Mouse (Mus musculus): ENCODE measurements around the gene Tubb4a. TPM values are rescaled to one million over a fixed set of nuclear protein-coding genes. Genes with fewer than 3 reads are reported as not detected.
"Not testable (repeated sequence)": the region's sequence is repeated elsewhere in the genome, so short reads cannot be mapped to it uniquely, and the experiment has no call there.

Tubb4a gene
- polyA plus RNA-seq, 1 experiment from 2014 or later = 22.6 TPM

- 8% methylated on average over 8 of the region's 8 CpGs for WGBS
- H3K4me3 ChIP-seq (ENCODE audit: low read length) = peak overlapping the region; percentile 60
- H3K27ac ChIP-seq (ENCODE audit: low read length) = peak overlapping the region; percentile 92; the same call in 1 of the 2 replicates
- peak overlapping the region; percentile 71 for H3K9ac ChIP-seq (ENCODE audit: low read depth, low read length)
- H3K36me3 ChIP-seq (ENCODE audit: control insufficient read depth, insufficient read depth, low read length) = peaks cover 4% of the 10 kb centered on the region; the same call in 1 of the 2 replicates
- H3K4me2 ChIP-seq (ENCODE audit: low read depth, low read length) = peak overlapping the region; percentile 94
- H3K4me1 ChIP-seq (ENCODE audit: control insufficient read depth, insufficient read depth, low read length) = peaks cover 23% of the 10 kb centered on the region
- no peak for ATAC-seq
- H3K27me3 ChIP-seq (replicated peaks; ENCODE audit: control insufficient read depth, insufficient read depth, low read length) = peaks cover 19% of the 10 kb centered on the region
- H3K9me3 ChIP-seq (ENCODE audit: control insufficient read depth, low read length) = no peaks in the 10 kb centered on the region
Measured at GRCm38 (mm10) chr17:57063031-57063430, 24.6 kb downstream of the Tubb4a start.

- peaks cover 23% of the 10 kb centered on the region for H3K4me1 ChIP-seq (ENCODE audit: control insufficient read depth, insufficient read depth, low read length)
- H3K4me3 ChIP-seq (ENCODE audit: low read length) = peak overlapping the region; percentile 60
- no peak for ATAC-seq
- peaks cover 4% of the 10 kb centered on the region; the same call in 1 of the 2 replicates for H3K36me3 ChIP-seq (ENCODE audit: control insufficient read depth, insufficient read depth, low read length)
- H3K4me2 ChIP-seq (ENCODE audit: low read depth, low read length) = peak overlapping the region; percentile 94; the same call in 1 of the 2 replicates
- WGBS = 2% methylated on average over 22 of the region's 22 CpGs
- peak overlapping the region; percentile 71 for H3K9ac ChIP-seq (ENCODE audit: low read depth, low read length)
- peak overlapping the region; percentile 92 for H3K27ac ChIP-seq (ENCODE audit: low read length)
- H3K27me3 ChIP-seq (replicated peaks; ENCODE audit: control insufficient read depth, insufficient read depth, low read length) = peaks cover 19% of the 10 kb centered on the region
- H3K9me3 ChIP-seq (ENCODE audit: control insufficient read depth, low read length) = no peaks in the 10 kb centered on the region
Measured at GRCm38 (mm10) chr17:57062548-57062947, 25.0 kb downstream of the Tubb4a start.

- 2% methylated on average over 36 of the region's 39 CpGs for WGBS
- Histone ChIP-seq H3K9ac (ENCODE audit: low read depth, low read length) (peak overlapping the region; percentile 71), H3K36me3 (ENCODE audit: control insufficient read depth, insufficient read depth, low read length) (peaks cover 4% of the 10 kb centered on the region; the same call in 1 of the 2 replicates), H3K27ac (ENCODE audit: low read length) (peak overlapping the region; percentile 92), H3K4me3 (ENCODE audit: low read length) (peak overlapping the region; percentile 60), H3K27me3 (replicated peaks; ENCODE audit: control insufficient read depth, insufficient read depth, low read length) (peaks cover 19% of the 10 kb centered on the region), H3K9me3 (ENCODE audit: control insufficient read depth, low read length) (no peaks in the 10 kb centered on the region), H3K4me1 (ENCODE audit: control insufficient read depth, insufficient read depth, low read length) (peaks cover 23% of the 10 kb centered on the region), H3K4me2 (ENCODE audit: low read depth, low read length) (peak overlapping the region; percentile 94)
- peak; percentile 82 for ATAC-seq
Measured at GRCm38 (mm10) chr17:57062011-57062521, 25.5 kb downstream of the Tubb4a start.

GRCm38 (mm10) chr17:57061069-57061468 is 26.5 kb downstream of the Tubb4a start:
- Histone ChIP-seq H3K9ac (ENCODE audit: low read depth, low read length) (0 out of 2 replicates have a peak overlapping the region, but pooled peaks have one; percentile 59), H3K4me1 (ENCODE audit: control insufficient read depth, insufficient read depth, low read length) (peaks cover 23% of the 10 kb centered on the region), H3K4me3 (ENCODE audit: low read length) (peak overlapping the region; percentile 81), H3K27ac (ENCODE audit: low read length) (peak overlapping the region; percentile 92), H3K4me2 (ENCODE audit: low read depth, low read length) (peak overlapping the region; percentile 94), H3K27me3 (replicated peaks; ENCODE audit: control insufficient read depth, insufficient read depth, low read length) (peaks cover 19% of the 10 kb centered on the region), H3K9me3 (ENCODE audit: control insufficient read depth, low read length) (no peaks in the 10 kb centered on the region), H3K36me3 (ENCODE audit: control insufficient read depth, insufficient read depth, low read length) (peaks cover 4% of the 10 kb centered on the region; the same call in 1 of the 2 replicates)
- ATAC-seq = no peak
- WGBS = 38% methylated on average over 10 of the region's 10 CpGs

- WGBS = 0% methylated on average over 44 of the region's 44 CpGs
- H3K36me3 ChIP-seq (ENCODE audit: control insufficient read depth, insufficient read depth, low read length) = peaks cover 4% of the 10 kb centered on the region; the same call in 1 of the 2 replicates
- H3K4me3 ChIP-seq (ENCODE audit: low read length) = peak overlapping the region; percentile 81
- peak; percentile 85 for ATAC-seq
- peaks cover 19% of the 10 kb centered on the region for H3K27me3 ChIP-seq (replicated peaks; ENCODE audit: control insufficient read depth, insufficient read depth, low read length)
- no peaks in the 10 kb centered on the region for H3K9me3 ChIP-seq (ENCODE audit: control insufficient read depth, low read length)
- H3K4me1 ChIP-seq (ENCODE audit: control insufficient read depth, insufficient read depth, low read length) = peaks cover 23% of the 10 kb centered on the region
- peak overlapping the region; percentile 92 for H3K27ac ChIP-seq (ENCODE audit: low read length)
- H3K4me2 ChIP-seq (ENCODE audit: low read depth, low read length) = peak overlapping the region; percentile 94
- H3K9ac ChIP-seq (ENCODE audit: low read depth, low read length) = peak overlapping the region; percentile 90
Measured at GRCm38 (mm10) chr17:57060231-57060801, 27.3 kb downstream of the Tubb4a start.

GRCm38 (mm10) chr17:57059486-57059977 is 28.1 kb downstream of the Tubb4a start, which contains the start of gene Slc25a23:
Slc25a23 (minus strand) TSS chr17:57059863.
- peak within 1 kb of the TSS; percentile 81 for H3K4me3 ChIP-seq (ENCODE audit: low read length)
- H3K27ac ChIP-seq (ENCODE audit: low read length) = peak within 1 kb of the TSS; percentile 92
- peak within 1 kb of the TSS; percentile 94 for H3K4me2 ChIP-seq (ENCODE audit: low read depth, low read length)
- H3K9me3 ChIP-seq (ENCODE audit: control insufficient read depth, low read length) = no peaks in the 10 kb centered on the region
- peak; percentile 31 for ATAC-seq
- peak within 1 kb of the TSS; percentile 90 for H3K9ac ChIP-seq (ENCODE audit: low read depth, low read length)
- peaks cover 19% of the 10 kb centered on the region for H3K27me3 ChIP-seq (replicated peaks; ENCODE audit: control insufficient read depth, insufficient read depth, low read length)
- H3K36me3 ChIP-seq (ENCODE audit: control insufficient read depth, insufficient read depth, low read length) = peaks cover 1% of the 10 kb centered on the region; the same call in 1 of the 2 replicates
- WGBS = 1% methylated on average over 33 of the region's 45 CpGs
- H3K4me1 ChIP-seq (ENCODE audit: control insufficient read depth, insufficient read depth, low read length) = peaks cover 19% of the 10 kb centered on the region

- Histone ChIP-seq H3K9me3 (ENCODE audit: control insufficient read depth, low read length) (no peaks in the 10 kb centered on the region), H3K4me2 (ENCODE audit: low read depth, low read length) (peak within 1 kb of the TSS; percentile 94), H3K27me3 (replicated peaks; ENCODE audit: control insufficient read depth, insufficient read depth, low read length) (peaks cover 19% of the 10 kb centered on the region), H3K4me1 (ENCODE audit: control insufficient read depth, insufficient read depth, low read length) (peaks cover 19% of the 10 kb centered on the region), H3K4me3 (ENCODE audit: low read length) (peak within 1 kb of the TSS; percentile 81), H3K27ac (ENCODE audit: low read length) (peak within 1 kb of the TSS; percentile 92), H3K9ac (ENCODE audit: low read depth, low read length) (peak within 1 kb of the TSS; percentile 90), H3K36me3 (ENCODE audit: control insufficient read depth, insufficient read depth, low read length) (no peaks in the 10 kb centered on the region)
- 3% methylated on average over 20 of the region's 22 CpGs for WGBS
- ATAC-seq = no peak
Measured at GRCm38 (mm10) chr17:57058891-57059485, 28.6 kb downstream of the Tubb4a start, which contains the start of gene Crb3. Crb3 (plus strand) TSS chr17:57059105.

GRCm38 (mm10) chr17:57056246-57056645 is 31.3 kb downstream of the Tubb4a start:
- peaks cover 18% of the 10 kb centered on the region for H3K4me1 ChIP-seq (ENCODE audit: control insufficient read depth, insufficient read depth, low read length)
- 81% methylated on average over 3 of the region's 3 CpGs for WGBS
- no peak overlapping the region for H3K4me2 ChIP-seq (ENCODE audit: low read depth, low read length)
- H3K9me3 ChIP-seq (ENCODE audit: control insufficient read depth, low read length) = no peaks in the 10 kb centered on the region
- no peak overlapping the region for H3K4me3 ChIP-seq (ENCODE audit: low read length)
- no peak overlapping the region for H3K27ac ChIP-seq (ENCODE audit: low read length)
- H3K27me3 ChIP-seq (replicated peaks; ENCODE audit: control insufficient read depth, insufficient read depth, low read length) = peaks cover 3% of the 10 kb centered on the region; the same call in 1 of the 2 replicates
- H3K36me3 ChIP-seq (ENCODE audit: control insufficient read depth, insufficient read depth, low read length) = peaks cover 6% of the 10 kb centered on the region; the same call in 1 of the 2 replicates
- no peak overlapping the region for H3K9ac ChIP-seq (ENCODE audit: low read depth, low read length)
- no peak for ATAC-seq

GRCm38 (mm10) chr17:57051679-57052078 is 35.9 kb downstream of the Tubb4a start:
- H3K9me3 ChIP-seq (ENCODE audit: control insufficient read depth, low read length); H3K36me3 ChIP-seq (ENCODE audit: control insufficient read depth, insufficient read depth, low read length); H3K9ac ChIP-seq (ENCODE audit: low read depth, low read length); H3K4me3 ChIP-seq (ENCODE audit: low read length); H3K4me2 ChIP-seq (ENCODE audit: low read depth, low read length); H3K27me3 ChIP-seq (replicated peaks; ENCODE audit: control insufficient read depth, insufficient read depth, low read length); H3K27ac ChIP-seq (ENCODE audit: low read length); H3K4me1 ChIP-seq (ENCODE audit: control insufficient read depth, insufficient read depth, low read length); ATAC-seq: not testable (repeated sequence)
- WGBS = 85% methylated on average over 4 of the region's 4 CpGs

All from intestine, embryonic 16.5 days (tissue).